Mouse (Mus musculus): ENCODE results near the gene Samd4b. TPM values are rescaled to one million over a fixed set of nuclear protein-coding genes. Genes with fewer than 3 reads are reported as not detected.

Gene Samd4b
- total and polyA plus RNA-seq, 3 experiments = 4.4 to 88.8 (median 75.9) TPM

- no peaks in the 10 kb centered on the region for H3K27me3 ChIP-seq (ENCODE audit: insufficient read depth, low read length)
- peak overlapping the region; percentile 8; the same call in 1 of the 2 replicates for H3K4me3 ChIP-seq (ENCODE audit: low read depth, low read length)
- no peak for DNase-seq (ENCODE audit: low spot score)
- no peak for ATAC-seq (ENCODE audit: extremely low read depth, insufficient number of reproducible peaks, low FRiP score, poor library complexity, severe bottlenecking)
- no peaks in the 10 kb centered on the region for H3K9me3 ChIP-seq (replicated peaks)
- H3K36me3 ChIP-seq (replicated peaks) = peaks cover 73% of the 10 kb centered on the region
- no peak for TF ChIP-seq GATA2 (IDR thresholded peaks at IDR 0.05; ENCODE audit: borderline replicate concordance, low read depth, low read length)
- no peak for TF ChIP-seq POLR2AphosphoS5 (IDR thresholded peaks at IDR 0.05; ENCODE audit: insufficient replicate concordance, low read depth, low read length)
- no peak for TF ChIP-seq GATA1 (IDR thresholded peaks at IDR 0.05; ENCODE audit: borderline replicate concordance, low read length)
- no peak for TF ChIP-seq TAL1 (conservative IDR thresholded peaks at IDR 0.05; ENCODE audit: low read depth, low read length)
- no peak for TF ChIP-seq CTCF (IDR thresholded peaks at IDR 0.05; ENCODE audit: low read depth, low read length)
- peaks cover 99% of the 10 kb centered on the region for H3K4me1 ChIP-seq (ENCODE audit: insufficient read depth, low read depth, low read length)
Measured at GRCm38 (mm10) chr7:28578543-28579053, 19.3 kb downstream of the Samd4b start.

GRCm38 (mm10) chr7:28577826-28578542 is 20.0 kb downstream of the Samd4b start:
- TF ChIP-seq TAL1 (conservative IDR thresholded peaks at IDR 0.05; ENCODE audit: low read depth, low read length) (no peak), GATA2 (IDR thresholded peaks at IDR 0.05; ENCODE audit: borderline replicate concordance, low read depth, low read length) (no peak), POLR2AphosphoS5 (IDR thresholded peaks at IDR 0.05; ENCODE audit: insufficient replicate concordance, low read depth, low read length) (no peak), GATA1 (IDR thresholded peaks at IDR 0.05; ENCODE audit: borderline replicate concordance, low read length) (no peak), CTCF (IDR thresholded peaks at IDR 0.05; ENCODE audit: low read depth, low read length) (no peak)
- Histone ChIP-seq H3K27me3 (ENCODE audit: insufficient read depth, low read length) (no peaks in the 10 kb centered on the region), H3K36me3 (replicated peaks) (peaks cover 79% of the 10 kb centered on the region), H3K4me3 (ENCODE audit: low read depth, low read length) (peak overlapping the region; percentile 8; the same call in 1 of the 2 replicates), H3K9me3 (replicated peaks) (no peaks in the 10 kb centered on the region), H3K4me1 (ENCODE audit: insufficient read depth, low read depth, low read length) (peaks cover 99% of the 10 kb centered on the region)
- no peak for DNase-seq (ENCODE audit: low spot score)
- ATAC-seq (ENCODE audit: extremely low read depth, insufficient number of reproducible peaks, low FRiP score, poor library complexity, severe bottlenecking) = no peak

- no peak for TF ChIP-seq TAL1 (conservative IDR thresholded peaks at IDR 0.05; ENCODE audit: low read depth, low read length)
- TF ChIP-seq POLR2AphosphoS5 (IDR thresholded peaks at IDR 0.05; ENCODE audit: insufficient replicate concordance, low read depth, low read length) = no peak
- no peak for TF ChIP-seq GATA2 (IDR thresholded peaks at IDR 0.05; ENCODE audit: borderline replicate concordance, low read depth, low read length)
- no peak for TF ChIP-seq GATA1 (IDR thresholded peaks at IDR 0.05; ENCODE audit: borderline replicate concordance, low read length)
- no peak for TF ChIP-seq CTCF (IDR thresholded peaks at IDR 0.05; ENCODE audit: low read depth, low read length)
- Histone ChIP-seq H3K36me3 (replicated peaks) (peaks cover 93% of the 10 kb centered on the region), H3K9me3 (replicated peaks) (no peaks in the 10 kb centered on the region), H3K4me1 (ENCODE audit: insufficient read depth, low read depth, low read length) (peaks cover 98% of the 10 kb centered on the region), H3K27me3 (ENCODE audit: insufficient read depth, low read length) (no peaks in the 10 kb centered on the region), H3K4me3 (ENCODE audit: low read depth, low read length) (peak overlapping the region; percentile 58; the same call in 1 of the 2 replicates)
- peak; percentile 15; the same call in 1 of the 2 replicates for ATAC-seq (ENCODE audit: extremely low read depth, insufficient number of reproducible peaks, low FRiP score, poor library complexity, severe bottlenecking)
- peak; percentile 63 for DNase-seq (ENCODE audit: low spot score)
Measured at GRCm38 (mm10) chr7:28576271-28576914, 21.6 kb downstream of the Samd4b start.

- Histone ChIP-seq H3K36me3 (replicated peaks) (peaks cover 93% of the 10 kb centered on the region), H3K27me3 (ENCODE audit: insufficient read depth, low read length) (no peaks in the 10 kb centered on the region), H3K9me3 (replicated peaks) (no peaks in the 10 kb centered on the region), H3K4me1 (ENCODE audit: insufficient read depth, low read depth, low read length) (peaks cover 97% of the 10 kb centered on the region), H3K4me3 (ENCODE audit: low read depth, low read length) (no peak overlapping the region; the same call in 1 of the 2 replicates)
- no peak for ATAC-seq (ENCODE audit: extremely low read depth, insufficient number of reproducible peaks, low FRiP score, poor library complexity, severe bottlenecking)
- TF ChIP-seq GATA1 (IDR thresholded peaks at IDR 0.05; ENCODE audit: borderline replicate concordance, low read length) (no peak), POLR2AphosphoS5 (IDR thresholded peaks at IDR 0.05; ENCODE audit: insufficient replicate concordance, low read depth, low read length) (no peak), TAL1 (conservative IDR thresholded peaks at IDR 0.05; ENCODE audit: low read depth, low read length) (no peak), GATA2 (IDR thresholded peaks at IDR 0.05; ENCODE audit: borderline replicate concordance, low read depth, low read length) (no peak), CTCF (IDR thresholded peaks at IDR 0.05; ENCODE audit: low read depth, low read length) (no peak)
- no peak for DNase-seq (ENCODE audit: low spot score)
Measured at GRCm38 (mm10) chr7:28575597-28575996, 22.3 kb downstream of the Samd4b start.

GRCm38 (mm10) chr7:28573236-28573635 is 24.7 kb downstream of the Samd4b start:
- TF ChIP-seq TAL1 (conservative IDR thresholded peaks at IDR 0.05; ENCODE audit: low read depth, low read length) (no peak), GATA1 (IDR thresholded peaks at IDR 0.05; ENCODE audit: borderline replicate concordance, low read length) (no peak), CTCF (IDR thresholded peaks at IDR 0.05; ENCODE audit: low read depth, low read length) (no peak), GATA2 (IDR thresholded peaks at IDR 0.05; ENCODE audit: borderline replicate concordance, low read depth, low read length) (no peak), POLR2AphosphoS5 (IDR thresholded peaks at IDR 0.05; ENCODE audit: insufficient replicate concordance, low read depth, low read length) (no peak)
- Histone ChIP-seq H3K27me3 (ENCODE audit: insufficient read depth, low read length) (no peaks in the 10 kb centered on the region), H3K9me3 (replicated peaks) (no peaks in the 10 kb centered on the region), H3K36me3 (replicated peaks) (peaks cover 94% of the 10 kb centered on the region), H3K4me3 (ENCODE audit: low read depth, low read length) (no peak overlapping the region), H3K4me1 (ENCODE audit: insufficient read depth, low read depth, low read length) (peaks cover 88% of the 10 kb centered on the region)
- no peak for DNase-seq (ENCODE audit: low spot score)
- ATAC-seq (ENCODE audit: extremely low read depth, insufficient number of reproducible peaks, low FRiP score, poor library complexity, severe bottlenecking) = no peak

- H3K9me3 ChIP-seq (replicated peaks) = no peaks in the 10 kb centered on the region
- DNase-seq (ENCODE audit: low spot score) (no peak), ATAC-seq (ENCODE audit: extremely low read depth, insufficient number of reproducible peaks, low FRiP score, poor library complexity, severe bottlenecking) (no peak)
- TF ChIP-seq GATA2 (IDR thresholded peaks at IDR 0.05; ENCODE audit: borderline replicate concordance, low read depth, low read length) (no peak), CTCF (IDR thresholded peaks at IDR 0.05; ENCODE audit: low read depth, low read length) (no peak), POLR2AphosphoS5 (IDR thresholded peaks at IDR 0.05; ENCODE audit: insufficient replicate concordance, low read depth, low read length) (no peak), TAL1 (conservative IDR thresholded peaks at IDR 0.05; ENCODE audit: low read depth, low read length) (no peak), GATA1 (IDR thresholded peaks at IDR 0.05; ENCODE audit: borderline replicate concordance, low read length) (no peak)
- H3K4me3 ChIP-seq (ENCODE audit: low read depth, low read length) = no peak overlapping the region
- H3K36me3 ChIP-seq (replicated peaks) = peaks cover 94% of the 10 kb centered on the region
- peaks cover 88% of the 10 kb centered on the region for H3K4me1 ChIP-seq (ENCODE audit: insufficient read depth, low read depth, low read length)
- H3K27me3 ChIP-seq (ENCODE audit: insufficient read depth, low read length) = no peaks in the 10 kb centered on the region
Measured at GRCm38 (mm10) chr7:28572689-28573088, 25.3 kb downstream of the Samd4b start.
